Mouse (Mus musculus) central nervous system, embryonic 11.5 days (tissue): ENCODE data around the gene Miip. TPM values are rescaled to one million over a fixed set of nuclear protein-coding genes. Genes with fewer than 3 reads are reported as not detected.

ENCODE experiments used
- polyA plus RNA-seq: library from polyadenylated mRNA; depleted of rRNA; stranded (reverse); fragments of >200 nt; gene quantifications from 2 replicates; pipeline ENCODE4 v1.2.3, GENCODE M21; 2012; rRNA removed

Gene Miip
- polyA plus RNA-seq: 82.4 and 102 TPM in 2 replicates

DNA sequence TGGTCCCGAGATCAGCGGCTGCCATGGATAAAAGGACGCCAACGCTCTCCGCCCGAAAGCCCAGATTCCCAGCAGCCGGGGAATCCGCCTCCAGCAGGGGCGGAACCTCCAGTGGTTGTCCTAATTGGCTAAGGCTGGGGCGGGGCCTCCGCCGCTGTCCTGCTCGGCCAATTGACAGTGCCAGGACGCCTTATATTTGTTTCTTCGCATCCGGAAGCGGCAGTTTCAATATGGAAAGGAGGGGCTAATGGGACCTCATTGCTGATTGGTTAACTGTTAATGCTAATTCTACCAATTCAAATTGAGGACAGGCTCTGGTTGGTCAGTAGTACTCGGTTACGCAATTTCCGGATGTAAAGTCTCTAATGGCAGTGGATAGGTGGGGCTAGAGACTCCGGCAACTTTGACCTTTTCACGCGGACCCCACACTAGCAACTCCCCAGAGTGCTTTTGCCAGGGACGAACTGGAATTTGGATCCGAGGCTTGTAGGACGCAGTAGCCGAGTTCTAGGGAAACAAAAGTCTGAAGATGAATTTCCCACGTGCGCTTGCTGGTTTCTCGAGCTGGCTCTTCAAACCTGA, at the start of gene Miip, which contains the start of gene Fv1:
Miip (minus strand) TSS at position 367 of the 582 bp plus-strand sequence.
Fv1 (plus strand) TSS at position 530 of the 582 bp plus-strand sequence.

GRCm38 (mm10) chr4:147904313-147905089, 35.9 kb upstream of the Miip start, which contains the start of gene Mfn2:
Mfn2 (minus strand) TSS chr4:147904704.

DNA sequence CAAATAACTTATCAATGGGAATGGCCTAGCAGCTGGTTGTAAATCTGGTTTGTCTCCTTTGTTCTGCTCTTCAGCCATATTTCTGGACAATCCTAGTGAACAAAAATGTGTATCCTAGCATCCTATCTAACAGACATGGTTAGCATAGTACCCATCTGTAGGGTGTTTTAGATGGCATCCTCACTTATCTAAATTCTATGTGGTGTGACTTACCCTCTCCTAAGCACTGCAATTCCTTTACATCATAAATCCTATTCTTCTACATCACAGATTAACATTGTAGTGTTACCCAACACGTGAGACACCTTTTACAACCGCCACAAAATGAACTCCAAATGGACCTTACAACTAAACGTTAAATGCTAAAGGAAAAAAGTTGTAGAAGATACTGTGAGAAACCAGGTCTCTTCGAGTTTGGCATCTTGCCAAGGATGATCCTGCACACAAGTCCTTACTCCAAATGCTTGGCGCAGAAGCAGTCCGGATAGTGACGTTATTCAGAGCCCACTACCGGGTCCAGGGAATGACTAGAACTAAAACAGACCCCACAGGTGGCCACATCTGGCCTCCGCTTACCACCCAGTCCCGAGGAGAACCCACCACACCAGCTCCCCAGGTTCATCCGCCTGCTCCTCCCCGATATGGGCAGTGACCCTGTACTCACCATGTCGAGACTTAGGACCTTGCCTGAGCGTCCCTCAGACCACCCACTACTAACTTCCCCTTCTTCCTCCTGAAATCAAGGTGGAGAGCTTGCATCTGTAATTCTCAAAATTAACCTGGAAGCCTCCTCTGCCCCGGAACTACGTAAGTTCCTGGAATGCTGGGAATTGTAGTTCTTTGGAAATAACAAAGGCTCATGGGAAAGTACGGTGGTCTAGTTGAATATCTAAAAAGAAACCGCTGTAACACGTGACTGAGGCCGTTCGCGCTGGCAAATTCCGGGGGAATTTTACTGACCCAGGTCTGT, 20.7 kb downstream of the Miip start, which contains the start of gene Zfp933:
Zfp933 (minus strand) TSS at position 753 of the 970 bp plus-strand sequence.

Other genes with a start within 250 kb of the Miip start
- gene Zfp979, start 226.3 kb downstream of the Miip start, polyA plus RNA-seq: 1.3 and 2.2 TPM in 2 replicates
- not detected in 2 replicates for gene Zfp534, start 166.3 kb downstream of the Miip start, polyA plus RNA-seq
- 3.5 and 6.7 TPM in 2 replicates for gene Zfp984, start 59.0 kb downstream of the Miip start, polyA plus RNA-seq
- gene Zfp933, start 20.4 kb downstream of the Miip start, polyA plus RNA-seq: 7.0 and 9.1 TPM in 2 replicates
- gene Fv1, start 163 bp upstream of the Miip start, polyA plus RNA-seq: 13.5 and 17.3 TPM in 2 replicates
- gene Mfn2, start 35.9 kb upstream of the Miip start, polyA plus RNA-seq: 29.4 and 32.8 TPM in 2 replicates
- 17.5 and 26.6 TPM in 2 replicates for gene Plod1, start 68.0 kb upstream of the Miip start, polyA plus RNA-seq
- gene 2510039O18Rik, start 72.1 kb upstream of the Miip start, polyA plus RNA-seq: 38.0 and 39.9 TPM in 2 replicates
- 4.8 and 6.4 TPM in 2 replicates for gene Nppb, start 117.0 kb upstream of the Miip start, polyA plus RNA-seq
- 85.8 and 91.4 TPM in 2 replicates for gene Nppa, start 131.9 kb upstream of the Miip start, polyA plus RNA-seq
- gene Clcn6, start 170.0 kb upstream of the Miip start, polyA plus RNA-seq: 35.8 and 36.3 TPM in 2 replicates
- gene Mthfr, start 170.3 kb upstream of the Miip start, polyA plus RNA-seq: 33.7 and 39.2 TPM in 2 replicates
- 7.1 and 7.5 TPM in 2 replicates for gene Agtrap, start 219.2 kb upstream of the Miip start, polyA plus RNA-seq